Comparison of ENCODE assay signal across 8 mouse cellular contexts in genomic region chr5:115631505-115632357, GRCm38 (mm10). TPM values are rescaled to one million over a fixed set of nuclear protein-coding genes. Genes with fewer than 3 reads are reported as not detected.
DNase-seq lines count a peak whose midpoint lies in the region; ATAC-seq and TF ChIP-seq lines count a peak whose summit lies in the region.

TSS of gene Rab35 (plus strand) at chr5:115631908.

- H3K4me2 ChIP-seq in forebrain, embryonic 15.5 days (replicated peaks), result peak within 1 kb of the TSS; percentile 81

- WGBS in forebrain, embryonic 15.5 days, result under 1% methylated on average over 64 of the region's 125 CpGs
- WGBS in lung, adult 2 months, result 2% methylated on average over 86 of the region's 125 CpGs

- peaks cover 44% of the 10 kb centered on the region for H3K4me1 ChIP-seq in forebrain, embryonic 15.5 days
- peaks cover 24% of the 10 kb centered on the region for H3K4me1 ChIP-seq in lung, adult 2 months (ENCODE audit: control insufficient read depth, insufficient read depth, low read length)

- no peaks in the 10 kb centered on the region for H3K9me3 ChIP-seq in forebrain, embryonic 15.5 days

- H3K27ac ChIP-seq in forebrain, embryonic 15.5 days (replicated peaks), result peak within 1 kb of the TSS; percentile 90

- peak; percentile 93 for ATAC-seq in forebrain, embryonic 15.5 days (replicated peaks)
- peak; percentile 81 for ATAC-seq in neutrophil, adult 5-6 weeks (ENCODE audit: extremely low read depth, insufficient number of reproducible peaks, low FRiP score, poor library complexity, severe bottlenecking)

- H3K4me3 ChIP-seq in forebrain, embryonic 15.5 days, result peak within 1 kb of the TSS; percentile 88
- peak within 1 kb of the TSS; percentile 91 for H3K4me3 ChIP-seq in lung, adult 2 months (replicated peaks; ENCODE audit: extremely low read depth, low read depth, low read length)

- intact Hi-C loops in heart, postnatal 25 days (cut with DNase I), result loop anchor here (2.0 to 5.0 kb wide), 2 partner anchors 21 to 139 kb away; no protein-coding TSS in a partner anchor

- peak; percentile 87 for TF ChIP-seq POLR2A in lung, adult 2 months (IDR thresholded peaks at IDR 0.05; ENCODE audit: borderline replicate concordance, extremely low read depth, low read depth, low read length)

- no peaks in the 10 kb centered on the region for H3K36me3 ChIP-seq in forebrain, embryonic 15.5 days

- peak within 1 kb of the TSS; percentile 86 for H3K9ac ChIP-seq in forebrain, embryonic 15.5 days (replicated peaks)

- no peaks in the 10 kb centered on the region for H3K27me3 ChIP-seq in forebrain, embryonic 15.5 days

- DNase-seq in ES-CJ7 (ENCODE audit: low read depth, low spot score), result peak; percentile 86
- peak; percentile 94 for DNase-seq in cerebellum, adult 11 months
- peak; percentile 94 for DNase-seq in heart, postnatal 25 days (ENCODE audit: low spot score)
- DNase-seq in layer of hippocampus, adult 18-20 months (ENCODE audit: low spot score in 2 of 2), result peak; percentile 91 to 92
- peak; percentile 93 for DNase-seq in lung, adult 2 months
- peak; percentile 92 to 93 for DNase-seq in thymus, adult 18-20 months

- TF ChIP-seq CTCF in lung, adult 2 months (IDR thresholded peaks at IDR 0.05; ENCODE audit: insufficient read depth, low read length), result no peak

RNA-seq across cellular contexts. Expression of gene Rab35, which starts in this region (rescaled TPM):
- polyA plus RNA-seq in forebrain, embryonic 15.5 days (2015; fragmentation: Nextera tagmentation; extraction: Ambion mirVana), result 18.9 and 22.1 TPM in 2 replicates
- total RNA-seq in heart, postnatal 25 days (2021), result 10 to 100 TPM; 43.2 to 44.8 TPM
- total RNA-seq in layer of hippocampus, adult 18-20 months (2021), result 100 to 1,000 TPM in 1 of 2 experiments, 10 to 100 TPM in 1; 97.7 to 100 TPM
- 62.3 and 70.3 TPM in 2 replicates for polyA plus RNA-seq in lung, adult 2 months (2012; rRNA removed)
- total RNA-seq in neutrophil, adult 5-6 weeks (2017), result 63.9 and 67.8 TPM in 2 replicates

Comparison
In these comparisons a context has a peak if more than half of its experiments do, and no peak if none do; other contexts are left out.
1. Peak in every context shown above with its lines: DNase-seq, ATAC-seq, H3K4me3 ChIP-seq and H3K27ac ChIP-seq.